Mouse (Mus musculus): ENCODE data around the gene Cfap54.

DNA sequence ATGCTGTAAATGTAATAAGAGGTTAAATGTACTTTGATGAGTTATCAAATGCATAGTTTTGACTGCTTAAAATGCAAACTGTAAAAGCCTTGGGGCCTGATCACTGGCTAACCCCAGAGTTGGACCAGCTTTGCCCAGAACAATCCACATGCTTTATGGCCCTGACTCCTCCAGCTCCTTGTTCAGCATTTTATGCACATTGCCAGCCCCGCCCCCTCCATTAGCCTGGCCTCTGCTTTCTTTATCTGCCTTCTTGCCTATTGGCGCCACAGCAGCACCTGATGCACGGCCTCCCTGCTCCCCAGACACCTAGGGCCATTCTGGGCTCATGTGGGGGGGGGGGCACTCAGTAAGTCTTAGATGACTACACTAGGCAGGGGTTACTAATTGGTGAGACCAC lies 17.8 kb downstream of the Cfap54 start:
- TF ChIP-seq CTCF (IDR thresholded peaks at IDR 0.05; ENCODE audit: low read depth, low read length), result no peak
- no peak for TF ChIP-seq POLR2AphosphoS5 (IDR thresholded peaks at IDR 0.05; ENCODE audit: insufficient replicate concordance, low read depth, low read length)
- no peak for TF ChIP-seq GATA1 (IDR thresholded peaks at IDR 0.05; ENCODE audit: borderline replicate concordance, low read length)
- no peak for TF ChIP-seq GATA2 (IDR thresholded peaks at IDR 0.05; ENCODE audit: borderline replicate concordance, low read depth, low read length)
- no peak for TF ChIP-seq TAL1 (conservative IDR thresholded peaks at IDR 0.05; ENCODE audit: low read depth, low read length)
